Mouse (Mus musculus) liver, adult 2 months (tissue): Measurements from ENCODE around the gene Cuedc1.

Source experiments
- CTCF ChIP-seq: fragments of 200-500 bp; IDR thresholded peaks from 2 replicates; pipeline ENCODE4 v1.5.1; 2011; ENCODE audit warnings: low read depth, low read length, control low read depth
- POLR2A ChIP-seq: fragments of 200-500 bp; IDR thresholded peaks from 2 replicates; pipeline ENCODE4 v1.6.1; 2011; ENCODE audit warnings: low read length, control low read depth; ENCODE audit not compliant: insufficient read depth; ENCODE audit errors: extremely low read depth

DNA sequence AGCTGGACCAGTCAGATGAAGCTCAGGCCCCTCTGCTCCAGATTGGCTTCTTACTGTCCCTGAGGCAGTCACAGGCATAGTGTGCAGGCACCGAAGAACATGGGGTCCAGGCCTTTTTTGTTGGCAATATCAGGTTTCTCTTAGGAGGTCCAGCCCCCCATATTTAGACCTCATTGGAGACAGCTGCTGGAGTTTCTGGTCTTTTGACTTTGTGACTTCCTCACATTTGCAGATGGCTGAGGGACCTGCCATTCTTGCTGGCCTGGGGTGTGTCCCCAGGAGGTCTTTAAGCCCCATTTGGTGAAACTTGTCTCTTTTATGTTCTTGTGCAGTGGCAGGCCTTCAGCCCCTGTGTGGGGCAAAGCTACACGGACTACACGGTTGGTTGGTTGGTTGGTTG, 31.4 kb downstream of the Cuedc1 start:
- TF ChIP-seq POLR2A (no peak), CTCF (no peak)
